Mouse (Mus musculus) embryonic fibroblast, embryonic 13.5 days (primary cell): ENCODE results near the gene Aldh1a3. TPM values are rescaled to one million over a fixed set of nuclear protein-coding genes. Genes with fewer than 3 reads are reported as not detected.

ENCODE experiments used
- H3K27ac ChIP-seq: 2 replicates; pipeline ENCODE4 v1.5.1; 2012; ENCODE audit warnings: low read length, control low read depth, inconsistent platforms; ENCODE audit not compliant: insufficient read depth
- H3K4me1 ChIP-seq: 2 replicates; pipeline ENCODE4 v1.6.1; 2011; ENCODE audit warnings: low read length; ENCODE audit not compliant: control insufficient read depth, insufficient read depth
- H3K4me3 ChIP-seq: 2 replicates; pipeline ENCODE4 v1.5.1; 2011; ENCODE audit warnings: mild to moderate bottlenecking, control low read depth, low read length; ENCODE audit not compliant: insufficient read depth
- CTCF ChIP-seq: IDR thresholded peaks from 2 replicates; pipeline ENCODE4 v1.5.1; 2011; ENCODE audit warnings: mild to moderate bottlenecking, control low read depth, low read length, moderate library complexity, borderline replicate concordance; ENCODE audit not compliant: insufficient read depth
- POLR2A ChIP-seq: IDR thresholded peaks from 2 replicates; pipeline ENCODE4 v1.6.1; 2011; ENCODE audit warnings: low read depth, mild to moderate bottlenecking, control low read depth, low read length, moderate library complexity
- polyA plus RNA-seq: library from polyadenylated mRNA; stranded (reverse); fragments of >200 nt; gene quantifications from 2 replicates; pipeline ENCODE4 v1.2.4, GENCODE M21; 2011; ENCODE audit warnings: low read depth; ENCODE audit not compliant: missing spikeins, insufficient read length

Gene Aldh1a3
- polyA plus RNA-seq, 1 experiment: 3.5 TPM

DNA sequence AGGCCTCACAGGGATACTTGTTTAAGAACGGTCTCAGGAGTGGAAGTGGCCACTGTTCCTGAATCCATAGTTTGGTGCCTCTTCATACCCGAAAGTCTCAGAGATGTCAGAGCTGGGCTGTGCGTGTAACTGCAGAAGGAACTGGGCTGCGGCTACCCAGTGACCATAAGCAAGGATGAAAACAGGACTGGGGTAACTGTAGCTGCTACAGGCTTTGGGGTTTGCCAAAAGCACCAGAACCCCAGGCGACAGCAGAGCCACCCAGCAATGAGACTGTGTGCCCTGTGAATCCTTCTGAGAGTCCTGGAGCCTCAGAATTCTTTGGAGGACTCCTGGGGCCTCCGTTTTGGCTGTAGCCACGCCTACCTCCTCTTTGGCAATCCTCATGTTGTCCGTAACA is 25.7 kb downstream of the Aldh1a3 start:
- Histone ChIP-seq H3K4me1 (no peaks in the 10 kb centered on the region; the same call in 1 of the 2 replicates), H3K27ac (no peak overlapping the region), H3K4me3 (no peak overlapping the region)
- no peak for TF ChIP-seq POLR2A
- no peak for TF ChIP-seq CTCF

DNA sequence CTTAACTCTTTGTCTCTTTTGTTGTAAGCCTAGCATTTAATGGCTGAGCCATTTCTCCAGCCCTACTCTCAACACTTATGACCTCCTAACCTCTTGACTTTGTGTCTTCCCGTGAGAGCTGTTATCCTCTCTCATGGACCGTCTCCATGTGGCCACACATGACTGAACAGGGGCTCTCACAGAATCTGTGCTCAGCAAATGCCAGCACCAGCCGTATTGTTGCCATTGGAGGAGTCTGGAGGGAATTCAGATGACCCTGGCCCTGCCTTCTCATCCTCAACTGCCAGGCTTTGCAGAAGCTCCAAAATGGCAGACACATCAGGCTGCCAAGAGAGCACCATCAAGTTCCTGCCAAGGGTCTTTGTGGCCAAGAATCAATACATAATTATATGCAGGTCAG is 30.0 kb downstream of the Aldh1a3 start:
- TF ChIP-seq POLR2A: no peak
- no peak for TF ChIP-seq CTCF
- no peaks in the 10 kb centered on the region; the same call in 1 of the 2 replicates for H3K4me1 ChIP-seq
- no peak overlapping the region for H3K4me3 ChIP-seq
- no peak overlapping the region for H3K27ac ChIP-seq

DNA sequence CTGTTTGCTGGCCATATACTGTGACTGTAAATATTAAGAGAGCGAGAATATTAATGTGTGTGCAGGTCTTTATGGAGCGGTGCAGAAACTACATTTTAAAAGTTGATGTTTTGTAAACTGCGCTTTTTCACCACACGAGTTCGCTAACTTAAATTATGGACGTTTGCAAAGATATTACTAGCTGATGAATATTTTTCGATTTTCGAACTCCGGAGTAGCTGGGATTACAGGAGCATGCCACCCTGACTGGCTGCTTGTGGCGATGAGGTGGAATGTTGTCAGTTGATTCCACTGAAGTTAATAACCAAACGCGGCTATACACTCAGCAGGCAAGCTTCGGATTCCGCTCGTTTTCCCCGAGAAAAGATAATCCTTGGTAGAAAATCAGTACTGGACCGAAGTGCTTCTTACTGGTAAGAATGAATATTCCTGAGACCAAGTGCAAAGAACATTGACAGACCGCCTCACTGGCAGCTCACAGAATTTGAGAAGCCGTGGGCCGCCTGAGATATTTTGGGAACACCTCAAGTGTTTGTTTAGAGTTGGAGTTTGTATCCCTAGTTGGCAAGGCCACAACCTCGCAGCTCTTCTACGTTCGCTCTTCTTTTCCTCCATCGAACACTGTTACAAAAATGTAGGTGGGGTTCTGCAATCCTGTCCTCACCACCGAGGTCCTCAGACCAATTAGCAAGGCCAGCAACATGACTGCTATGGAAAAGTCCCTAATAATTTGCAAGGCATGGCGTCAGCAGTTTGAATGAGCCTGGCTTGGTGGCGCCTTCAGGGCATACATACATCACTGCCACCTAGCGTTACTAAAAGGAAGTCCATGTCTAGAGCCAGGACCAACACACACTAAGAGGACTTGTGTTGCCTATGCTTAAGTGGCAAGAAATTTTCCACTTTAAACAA is 38.4 kb downstream of the Aldh1a3 start:
- H3K4me3 ChIP-seq: peak overlapping the region; percentile 53
- TF ChIP-seq CTCF: peak; percentile 74; the same call in 1 of the 2 replicates
- TF ChIP-seq POLR2A: peak; percentile 62
- peaks cover 10% of the 10 kb centered on the region for H3K4me1 ChIP-seq
- peak overlapping the region; percentile 63 for H3K27ac ChIP-seq

DNA sequence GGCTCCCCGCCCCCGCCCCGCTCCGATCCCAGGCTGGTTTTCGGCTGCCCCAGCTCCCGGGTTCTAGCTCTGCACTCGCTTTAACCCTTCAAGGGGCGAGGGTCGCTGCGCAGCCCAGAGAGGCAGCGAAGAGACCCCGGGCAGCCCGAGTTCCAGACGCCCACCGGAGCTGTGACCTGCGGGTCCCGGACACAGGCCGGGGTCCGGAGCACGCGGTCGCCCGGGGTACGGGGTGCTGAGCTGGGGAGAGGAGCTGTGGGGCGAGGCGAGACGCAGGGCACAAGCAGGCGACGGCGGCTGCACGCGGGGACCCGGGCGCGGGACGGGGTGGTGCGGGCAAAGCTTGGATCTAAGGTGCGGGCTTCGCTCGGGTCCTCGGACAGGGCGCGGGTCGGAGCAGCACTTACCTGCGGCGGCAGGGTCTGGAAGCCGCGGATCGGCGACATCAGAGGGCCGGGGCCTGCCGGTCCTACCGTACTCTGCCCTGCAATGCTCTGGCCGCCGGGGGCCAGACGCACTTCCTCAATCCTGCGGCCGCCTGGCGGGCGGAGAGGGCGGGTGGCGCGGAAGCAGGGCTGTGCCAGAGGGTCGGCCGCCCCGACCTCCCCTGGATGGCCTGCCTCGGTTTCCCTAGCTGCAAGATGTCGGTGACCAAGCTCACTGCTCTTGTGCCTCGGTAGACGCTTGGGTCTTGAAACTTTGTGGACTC is 39.4 kb downstream of the Aldh1a3 start, which contains the start of gene Lrrk1:
Lrrk1 (minus strand) TSS at position 538 of the 709 bp plus-strand sequence.
- Histone ChIP-seq H3K4me3 (peak within 1 kb of the TSS; percentile 53), H3K27ac (peak within 1 kb of the TSS; percentile 63), H3K4me1 (peaks cover 15% of the 10 kb centered on the region)
- no peak for TF ChIP-seq CTCF
- peak; percentile 75 for TF ChIP-seq POLR2A

DNA sequence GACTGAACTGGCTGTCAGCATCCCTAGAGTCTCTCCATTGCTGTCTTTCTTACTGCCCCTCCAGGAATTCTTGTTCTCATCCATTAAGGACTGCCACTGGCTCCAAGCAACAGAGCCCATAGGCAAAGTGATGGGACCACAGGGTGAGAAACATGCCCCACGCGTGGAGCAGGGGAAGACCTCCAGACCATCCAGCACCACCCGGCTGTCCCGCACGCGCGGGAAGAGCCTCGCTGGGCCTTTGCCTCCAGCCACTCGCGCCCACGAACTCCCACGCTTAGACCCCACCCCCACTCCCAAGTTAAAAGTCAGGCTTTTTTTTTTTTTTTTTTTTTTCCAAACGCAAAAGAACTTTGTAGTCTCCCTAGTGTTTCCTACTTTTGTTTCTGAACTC is 39.9 kb downstream of the Aldh1a3 start:
- H3K4me1 ChIP-seq: peaks cover 15% of the 10 kb centered on the region
- peak overlapping the region; percentile 63 for H3K27ac ChIP-seq
- peak overlapping the region; percentile 53 for H3K4me3 ChIP-seq
- TF ChIP-seq CTCF: no peak
- TF ChIP-seq POLR2A: no peak

DNA sequence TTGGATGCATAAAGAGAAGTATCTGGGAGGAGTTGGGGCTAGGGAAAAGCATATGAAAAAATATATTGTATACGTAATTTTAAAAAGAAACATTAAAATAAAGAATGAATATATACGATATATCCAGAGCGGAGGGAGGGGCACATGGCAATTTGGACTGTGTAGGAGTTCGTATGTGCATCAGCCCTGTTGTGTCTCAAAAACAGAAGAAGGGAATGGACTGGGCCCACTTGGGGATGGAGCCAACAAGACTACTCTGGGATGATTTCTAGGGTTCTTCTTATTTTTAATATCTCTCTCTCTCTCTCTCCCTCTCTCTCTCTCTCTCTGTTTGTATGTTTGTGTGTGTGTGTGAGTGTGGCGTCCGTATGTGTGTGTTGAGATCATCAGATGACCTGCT is 40.9 kb downstream of the Aldh1a3 start:
- H3K4me3 ChIP-seq: peak overlapping the region; percentile 25; the same call in 1 of the 2 replicates
- H3K4me1 ChIP-seq: peaks cover 15% of the 10 kb centered on the region
- no peak overlapping the region for H3K27ac ChIP-seq
- TF ChIP-seq POLR2A (no peak), CTCF (no peak)

DNA sequence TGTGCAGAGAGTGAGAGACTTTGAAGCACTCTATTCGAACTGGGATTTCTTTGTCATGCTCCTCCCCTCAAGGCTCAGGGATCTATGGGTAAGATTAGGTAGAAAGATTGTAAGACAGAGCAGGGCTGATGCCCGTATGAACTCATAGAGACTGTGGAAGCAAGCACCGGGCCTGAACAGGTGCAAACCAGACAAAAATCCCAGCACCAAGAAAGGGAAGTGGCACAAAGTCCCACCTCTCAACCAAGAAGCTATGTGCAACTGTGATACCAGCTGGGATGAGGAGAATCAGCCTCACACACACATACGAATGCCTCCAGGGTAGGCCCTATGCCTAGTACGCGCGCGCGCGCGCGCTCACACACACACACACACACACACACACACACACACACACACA is 41.5 kb downstream of the Aldh1a3 start:
- Histone ChIP-seq H3K27ac (0 out of 2 replicates have a peak overlapping the region, but pooled peaks have one; percentile 97), H3K4me1 (peaks cover 15% of the 10 kb centered on the region), H3K4me3 (no peak overlapping the region)
- TF ChIP-seq POLR2A (no peak), CTCF (no peak)

DNA sequence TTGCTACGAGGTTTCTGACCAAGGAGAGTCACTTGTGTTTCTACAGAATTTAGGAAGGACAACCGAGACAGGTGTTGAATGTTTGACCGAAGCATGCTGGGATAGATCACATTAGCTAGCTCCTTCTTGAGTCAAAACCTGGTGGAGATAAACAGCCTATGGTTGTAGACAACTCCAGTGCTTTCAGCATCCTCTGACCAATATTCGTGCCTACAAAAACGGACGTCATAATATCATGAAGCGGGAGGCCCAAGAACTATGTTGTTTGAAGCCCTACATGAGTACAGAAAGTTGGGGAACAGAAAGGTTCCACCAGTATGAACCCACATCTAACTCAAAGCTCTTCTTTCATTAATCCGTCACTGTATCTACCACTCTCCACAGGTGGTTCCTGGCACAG is 42.4 kb downstream of the Aldh1a3 start:
- no peak overlapping the region for H3K4me3 ChIP-seq
- H3K4me1 ChIP-seq: peaks cover 15% of the 10 kb centered on the region
- TF ChIP-seq POLR2A (no peak), CTCF (no peak)
- H3K27ac ChIP-seq: peak overlapping the region; percentile 97

DNA sequence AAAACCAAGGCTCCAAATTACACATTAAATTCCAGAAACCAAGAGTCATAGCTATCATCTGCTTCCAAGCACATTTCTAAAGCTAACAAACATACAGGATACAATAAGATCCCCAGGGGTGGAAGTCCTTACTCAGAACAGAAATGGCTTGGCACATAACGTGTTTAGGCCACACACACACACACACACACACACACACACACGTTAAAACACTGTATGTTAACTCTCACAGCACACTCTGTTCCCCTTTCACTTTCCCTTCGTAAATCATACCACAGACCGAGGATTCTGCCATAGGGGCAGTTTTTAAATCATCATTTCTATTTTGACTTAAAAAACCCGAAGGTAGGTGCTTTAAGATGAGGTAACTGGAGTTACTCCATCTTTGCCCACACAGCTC is 43.1 kb downstream of the Aldh1a3 start:
- H3K27ac ChIP-seq: peak overlapping the region; percentile 97
- TF ChIP-seq CTCF: no peak
- no peak for TF ChIP-seq POLR2A
- peaks cover 15% of the 10 kb centered on the region for H3K4me1 ChIP-seq
- H3K4me3 ChIP-seq: no peak overlapping the region

DNA sequence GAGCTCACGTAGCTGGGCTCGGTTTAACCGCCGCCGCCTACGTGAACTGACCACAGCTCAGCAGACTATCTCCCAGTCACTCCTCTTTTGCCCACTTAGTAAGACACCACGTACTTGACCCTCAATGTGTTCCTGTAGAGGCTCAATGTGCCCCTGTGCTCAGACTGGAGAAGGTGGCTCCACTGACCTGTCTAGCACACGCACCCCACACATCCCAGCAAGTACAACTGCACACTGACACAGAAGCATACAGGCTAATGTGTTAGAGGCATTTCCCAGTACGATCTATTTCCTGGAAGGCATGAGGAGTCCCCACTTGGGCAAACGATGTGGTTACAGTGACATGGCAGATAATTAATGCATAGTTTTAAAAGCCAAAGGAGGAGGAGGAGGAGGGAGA is 50.8 kb downstream of the Aldh1a3 start:
- TF ChIP-seq CTCF (no peak), POLR2A (no peak)
- H3K4me3 ChIP-seq: no peak overlapping the region
- H3K27ac ChIP-seq: peak overlapping the region; percentile 50; the same call in 1 of the 2 replicates
- H3K4me1 ChIP-seq: peaks cover 15% of the 10 kb centered on the region
